Mouse (Mus musculus): ENCODE measurements around the gene Zgrf1.
A peak's percentile ranks its signal among the peaks of the same experiment; 100 is the strongest.

Zgrf1 gene

GRCm38 (mm10) chr3:127639875-127640761, 86.8 kb downstream of the Zgrf1 start:
- DNase-seq (ENCODE audit: low read depth) = peak; percentile 51

- DNase-seq (ENCODE audit: low read depth) = no peak
Observed at GRCm38 (mm10) chr3:127640762-127641700, 87.7 kb downstream of the Zgrf1 start.

- DNase-seq (ENCODE audit: low read depth) = no peak
Observed at GRCm38 (mm10) chr3:127642211-127642610, 88.9 kb downstream of the Zgrf1 start.

- DNase-seq (ENCODE audit: low read depth) = no peak
Observed at GRCm38 (mm10) chr3:127646156-127646825, 93.0 kb downstream of the Zgrf1 start.

GRCm38 (mm10) chr3:127651742-127652653, 98.7 kb downstream of the Zgrf1 start:
- no peak for DNase-seq (ENCODE audit: low read depth)

- DNase-seq (ENCODE audit: low read depth) = no peak
Observed at GRCm38 (mm10) chr3:127660712-127661111, 107.4 kb downstream of the Zgrf1 start.

GRCm38 (mm10) chr3:127661646-127662531, 108.6 kb downstream of the Zgrf1 start:
- DNase-seq (ENCODE audit: low read depth) = no peak
